Mouse (Mus musculus) cerebral cortex, adult 2 months (tissue): ENCODE measurements around the gene Olfr575.

Source experiments
- WGBS: fragments of 180-500 bp; shearing (Covaris S2); methylation state at CpG from one replicate; pipeline ENCODE4 v1.1.7; 2018; 5-methylcytosine and 5-hydroxymethylcytosine counted together

The Olfr575 gene

DNA sequence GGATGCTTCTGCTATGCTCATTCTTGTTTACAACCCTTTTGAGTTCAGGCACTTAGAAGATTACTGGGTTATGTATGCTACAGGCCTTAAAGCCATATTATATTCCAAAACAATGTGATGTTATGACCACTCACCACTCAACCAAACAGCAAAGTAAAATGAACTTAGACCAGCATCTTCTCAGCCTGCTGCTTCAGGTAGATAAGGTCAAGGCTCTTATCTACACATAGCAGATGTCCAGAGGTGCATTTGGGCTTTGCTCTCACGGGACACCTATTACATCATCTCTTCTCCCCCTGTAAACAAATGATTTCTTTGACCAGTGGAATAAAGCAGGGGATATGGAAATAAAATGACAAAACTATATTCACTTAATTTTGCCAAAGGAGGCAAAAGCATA lies at the start of gene Olfr575:
Gene Olfr575, minus strand, starts transcription at position 183 of the 400 bp plus-strand sequence.
- WGBS: 61% methylated on average over 1 of the region's 1 CpGs

DNA sequence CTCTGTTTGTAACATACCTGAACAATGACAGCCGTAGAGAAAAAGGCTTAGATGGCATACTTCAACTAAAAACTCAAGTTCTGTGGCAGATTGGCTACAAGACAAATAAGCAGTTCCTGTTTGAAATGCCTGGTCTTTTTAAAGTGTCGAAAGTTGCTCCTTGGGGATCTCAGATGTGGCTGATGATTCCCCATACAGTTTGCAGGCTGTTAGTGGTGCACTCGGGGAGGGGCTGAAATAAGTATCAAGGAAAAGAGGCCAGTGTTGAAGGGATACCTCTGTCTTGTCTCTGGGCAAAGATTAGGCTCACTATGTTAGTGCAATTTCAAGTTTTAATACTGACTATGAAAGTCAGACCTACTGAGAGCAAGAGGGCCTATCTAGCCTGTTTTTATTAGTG lies 30.6 kb upstream of the Olfr575 start, which contains the start of gene Olfr578:
Gene Olfr578, minus strand, starts transcription at position 101 of the 400 bp plus-strand sequence.
- WGBS: 80% methylated on average over 3 of the region's 3 CpGs

DNA sequence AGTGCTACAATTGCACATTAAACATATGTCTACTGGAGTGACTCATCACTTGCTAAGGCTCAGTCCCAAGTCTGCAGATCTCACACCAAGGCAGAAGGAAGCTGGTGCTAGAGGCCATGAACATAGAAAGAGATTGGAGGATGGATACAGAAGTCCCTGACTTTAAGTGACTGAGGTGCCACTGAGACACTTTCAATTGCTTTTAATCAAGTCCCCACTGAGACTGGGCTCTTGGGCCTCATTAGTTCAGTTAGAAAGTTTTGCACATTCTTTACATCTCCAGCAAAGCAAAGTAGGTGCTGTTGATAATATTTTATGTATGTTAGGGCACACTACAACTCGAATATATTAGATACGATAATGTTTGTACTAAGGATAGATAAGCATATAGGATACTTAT lies 17.3 kb upstream of the Olfr575 start, which contains the start of gene Olfr577:
Gene Olfr577, minus strand, starts transcription at position 101 of the 400 bp plus-strand sequence.
- 77% methylated on average over 2 of the region's 2 CpGs for WGBS

DNA sequence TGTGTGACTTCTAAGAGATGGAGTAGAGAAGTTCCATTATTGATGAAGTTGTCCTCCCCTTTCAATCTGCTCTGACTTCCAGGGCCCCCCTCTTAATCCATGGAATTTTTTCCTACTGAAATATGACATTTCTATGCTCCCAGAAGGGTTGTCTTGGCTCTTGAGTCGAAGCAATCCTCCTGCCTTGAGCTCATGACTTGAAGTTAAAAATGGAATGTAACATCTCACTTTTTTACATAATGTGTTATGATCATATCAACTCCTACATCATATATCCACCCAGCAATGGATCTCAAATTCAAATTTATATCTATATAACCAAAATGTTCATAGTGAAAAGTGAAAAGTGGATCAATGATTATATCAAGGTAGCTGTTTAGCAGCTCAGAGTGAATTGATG lies 15.8 kb upstream of the Olfr575 start:
- 13% methylated on average over 1 of the region's 1 CpGs for WGBS

DNA sequence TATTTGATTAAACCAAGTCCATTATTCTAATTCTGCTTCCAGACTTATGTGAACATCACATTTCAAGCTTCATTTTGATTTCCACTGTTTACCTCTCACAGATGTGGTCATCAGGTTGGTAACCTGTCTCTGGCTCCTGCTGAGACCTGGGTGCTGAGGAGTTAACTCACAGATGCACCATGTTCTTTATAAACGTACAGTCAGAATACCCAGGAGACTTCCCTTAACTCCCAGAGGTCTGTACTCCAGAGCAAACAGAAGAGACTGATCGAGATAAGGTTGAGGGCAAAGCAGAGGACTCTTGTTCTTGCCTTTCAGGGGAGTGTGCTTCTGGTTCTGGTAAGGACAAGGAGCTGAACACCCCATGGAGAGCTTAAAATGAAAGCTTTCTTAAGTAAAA lies 3.8 kb upstream of the Olfr575 start, which contains the start of gene Olfr576:
Gene Olfr576, plus strand, starts transcription at position 301 of the 400 bp plus-strand sequence.
- 61% methylated on average over 2 of the region's 2 CpGs for WGBS

DNA sequence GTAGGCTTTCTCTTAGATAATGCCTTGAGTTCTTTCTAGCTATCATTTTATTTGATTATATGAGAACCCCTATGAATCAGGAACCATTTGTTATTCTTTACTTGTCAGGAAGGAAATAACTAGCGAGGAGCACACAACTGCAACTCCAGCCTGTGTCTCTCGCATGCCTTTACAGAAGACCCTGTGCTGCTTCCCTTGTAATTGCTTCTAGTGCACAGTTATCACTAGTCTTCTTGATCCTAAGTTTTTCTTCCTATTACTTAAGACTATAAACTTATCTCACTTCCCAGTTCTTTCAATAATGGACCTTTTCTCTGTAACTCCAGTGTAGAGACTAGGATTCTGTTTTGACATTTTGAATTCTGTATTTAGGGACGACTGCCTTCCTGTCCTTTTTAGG lies 438 bp downstream of the Olfr575 start:
- 78% methylated on average over 3 of the region's 3 CpGs for WGBS

DNA sequence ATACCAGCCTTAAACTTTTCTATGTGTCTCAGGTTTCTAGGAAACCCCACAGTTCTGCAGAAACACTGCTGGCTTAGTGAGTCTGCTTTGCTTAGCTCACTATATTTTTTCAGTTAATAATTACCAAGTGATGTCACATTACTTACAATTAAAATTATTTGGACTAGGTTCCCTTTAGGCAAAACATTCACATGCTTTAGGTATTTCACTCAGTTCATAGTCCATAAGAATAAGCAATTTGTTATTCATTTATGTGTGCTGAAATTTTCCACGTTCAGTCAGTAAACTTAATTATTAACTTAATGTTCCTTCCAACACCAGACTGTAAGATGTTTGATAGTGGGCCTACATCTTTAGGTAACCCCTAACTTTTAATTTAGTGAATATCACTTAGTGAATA lies 7.8 kb downstream of the Olfr575 start:
- WGBS: 79% methylated on average over 1 of the region's 1 CpGs

DNA sequence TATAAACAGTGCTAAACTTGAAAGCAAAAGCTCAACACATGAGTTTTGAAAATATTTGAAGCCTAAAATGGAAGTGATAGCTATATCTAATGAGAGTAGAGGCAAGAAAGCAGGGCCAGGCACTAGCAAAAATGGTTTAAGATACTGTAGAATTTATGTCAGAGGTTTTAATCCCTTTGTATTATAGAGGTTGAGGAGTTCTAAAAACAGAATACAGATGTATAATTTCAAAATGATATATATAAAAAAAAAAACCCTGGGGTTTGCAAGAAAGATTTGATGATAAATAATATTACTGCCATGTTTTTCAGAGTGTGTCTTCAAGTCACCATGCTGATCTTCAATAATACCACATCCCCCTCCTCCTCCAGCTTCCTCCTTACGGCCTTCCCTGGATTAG lies 10.4 kb downstream of the Olfr575 start, which contains the start of gene Olfr574:
Gene Olfr574, plus strand, starts transcription at position 301 of the 400 bp plus-strand sequence.
- WGBS: 97% methylated on average over 1 of the region's 1 CpGs

DNA sequence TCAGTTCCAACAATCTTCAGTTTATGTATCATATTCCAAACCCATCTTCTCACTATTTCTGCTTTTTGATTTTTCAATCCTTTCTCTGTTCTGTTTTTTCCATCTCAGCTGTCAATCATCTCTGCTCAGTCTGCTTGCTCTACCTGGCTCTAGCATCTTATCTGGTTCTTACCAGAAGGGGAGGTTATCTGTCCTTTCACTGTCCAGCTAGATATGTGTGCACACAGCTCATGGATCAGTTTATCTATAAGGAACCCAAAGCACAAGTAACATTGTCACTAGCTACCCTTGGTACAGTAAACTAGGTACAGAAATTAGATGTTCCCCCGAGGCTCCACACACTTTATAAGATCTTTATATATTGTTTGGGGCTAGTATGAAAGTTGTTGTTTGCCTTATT lies 15.2 kb downstream of the Olfr575 start:
- 86% methylated on average over 1 of the region's 1 CpGs for WGBS

DNA sequence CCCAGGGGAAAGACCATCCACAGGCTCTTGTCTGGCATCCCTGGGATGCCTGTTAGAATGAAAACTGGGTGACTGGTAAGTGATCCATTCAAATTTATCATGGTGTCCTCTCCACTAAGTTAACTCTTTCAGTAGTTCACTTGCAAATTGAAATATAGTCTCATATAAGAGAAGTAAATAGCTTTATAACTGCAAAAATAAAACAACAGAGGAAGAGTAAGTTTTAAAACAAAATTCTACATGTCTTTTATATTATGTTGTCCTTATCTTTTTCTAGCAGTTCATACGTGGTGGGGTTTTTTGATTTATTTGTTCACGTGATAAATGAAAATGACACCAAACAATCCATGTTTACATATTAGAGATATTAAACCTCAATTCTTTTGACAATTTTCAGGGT lies 16.1 kb downstream of the Olfr575 start, which contains the start of gene Olfr573-ps1:
Gene Olfr573-ps1, minus strand, starts transcription at position 101 of the 400 bp plus-strand sequence.
- WGBS: 94% methylated on average over 2 of the region's 2 CpGs

DNA sequence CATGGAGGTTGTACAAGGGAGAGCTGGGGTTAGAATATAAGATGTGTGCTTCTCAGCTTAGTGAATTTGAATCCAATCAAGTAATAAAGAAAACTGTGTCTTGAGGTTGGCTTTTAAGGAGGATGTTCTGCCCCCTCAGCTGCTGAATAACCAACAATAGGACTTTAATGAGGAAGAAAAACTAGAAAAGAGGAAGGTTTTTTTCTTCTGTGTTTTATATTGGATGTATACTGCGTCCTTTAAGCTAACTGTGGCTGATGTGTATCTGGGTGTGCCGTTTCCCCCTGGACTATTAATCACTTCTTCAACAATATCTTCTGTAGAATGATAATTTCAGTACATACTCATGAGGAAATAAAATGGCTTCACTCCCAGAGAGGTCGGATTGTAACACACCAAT lies 31.5 kb downstream of the Olfr575 start:
- WGBS: 71% methylated on average over 3 of the region's 3 CpGs

DNA sequence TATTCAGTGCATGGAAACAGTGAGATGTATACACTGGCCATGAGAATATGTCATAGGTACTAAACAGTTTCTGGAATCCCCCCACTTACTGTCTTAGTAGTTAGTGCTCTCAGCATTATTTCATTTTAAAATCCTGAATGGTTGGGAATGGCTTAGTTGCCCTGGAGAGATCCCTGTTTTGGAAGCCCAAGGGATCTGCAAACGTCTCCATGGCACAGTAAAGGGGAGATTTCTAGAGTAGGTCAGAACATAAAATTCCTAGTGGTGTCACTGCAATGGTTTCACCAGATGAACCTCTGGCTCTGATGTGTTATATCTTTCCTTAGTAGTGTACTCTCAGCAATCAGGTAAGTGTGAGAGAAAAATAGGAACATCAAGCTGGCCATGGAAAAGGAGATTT lies 34.5 kb downstream of the Olfr575 start, which contains the start of gene Olfr572:
Gene Olfr572, plus strand, starts transcription at position 301 of the 400 bp plus-strand sequence.
- WGBS: 75% methylated on average over 1 of the region's 1 CpGs

DNA sequence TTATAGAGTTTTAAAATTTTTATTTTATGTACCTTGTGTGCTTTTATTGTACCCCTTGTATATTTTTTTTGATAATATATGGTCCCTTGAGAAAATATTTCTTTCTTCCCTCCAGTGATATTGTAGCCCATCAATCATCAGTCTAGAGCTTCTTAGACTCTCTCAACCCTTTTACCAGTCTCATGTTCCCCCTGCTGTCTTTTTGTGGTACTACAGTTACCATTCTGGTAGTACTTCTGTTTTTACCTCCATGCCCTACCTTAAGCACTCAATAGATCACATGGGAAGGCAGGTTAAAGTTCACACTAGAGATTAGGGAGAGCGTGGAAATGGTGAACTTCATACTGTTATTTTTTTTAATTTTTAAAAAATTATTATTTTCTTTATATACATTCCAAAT lies 38.9 kb downstream of the Olfr575 start:
- 10% methylated on average over 1 of the region's 1 CpGs for WGBS

DNA sequence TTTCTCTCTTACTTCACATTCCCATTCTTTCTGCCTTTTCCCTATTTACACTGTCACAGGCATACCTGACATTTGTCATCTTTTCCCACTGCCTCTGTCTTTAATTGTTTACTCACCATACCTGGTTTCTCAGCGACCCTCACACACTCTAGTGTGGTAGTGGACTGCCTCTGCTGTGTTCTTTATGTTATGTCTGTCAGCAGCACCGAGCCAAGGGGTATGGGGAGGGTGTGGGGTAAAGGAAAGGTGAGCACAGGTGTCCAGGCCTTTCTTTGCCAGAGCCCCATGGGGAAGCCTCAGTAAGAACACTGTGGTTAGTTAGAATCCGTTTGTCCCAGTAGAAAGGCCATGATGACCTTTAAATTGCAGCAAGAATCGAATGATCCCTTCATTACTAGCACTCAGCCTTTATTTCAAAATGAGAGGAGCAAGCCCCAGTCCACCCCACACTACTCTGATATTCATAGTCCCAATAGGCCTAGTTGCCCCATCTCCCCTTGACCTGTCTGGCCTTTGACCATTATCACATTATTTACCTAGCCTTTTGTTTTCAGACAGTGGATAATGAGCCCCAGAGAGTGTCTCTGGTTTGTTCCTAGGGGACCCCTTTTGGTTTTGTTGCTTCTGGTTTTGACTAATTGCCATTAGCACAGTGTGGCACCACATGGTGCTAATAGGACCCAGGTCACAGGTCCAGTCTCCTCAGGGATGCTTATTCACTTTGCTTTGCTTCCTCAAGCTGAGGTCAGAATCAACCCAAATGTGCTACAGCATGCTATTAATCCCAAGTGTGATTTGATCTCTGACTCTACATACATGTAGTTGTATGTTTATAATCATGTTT lies 41.3 kb downstream of the Olfr575 start, which contains the start of gene Olfr571:
Gene Olfr571, minus strand, starts transcription at position 505 of the 844 bp plus-strand sequence.
- 68% methylated on average over 4 of the region's 4 CpGs for WGBS

DNA sequence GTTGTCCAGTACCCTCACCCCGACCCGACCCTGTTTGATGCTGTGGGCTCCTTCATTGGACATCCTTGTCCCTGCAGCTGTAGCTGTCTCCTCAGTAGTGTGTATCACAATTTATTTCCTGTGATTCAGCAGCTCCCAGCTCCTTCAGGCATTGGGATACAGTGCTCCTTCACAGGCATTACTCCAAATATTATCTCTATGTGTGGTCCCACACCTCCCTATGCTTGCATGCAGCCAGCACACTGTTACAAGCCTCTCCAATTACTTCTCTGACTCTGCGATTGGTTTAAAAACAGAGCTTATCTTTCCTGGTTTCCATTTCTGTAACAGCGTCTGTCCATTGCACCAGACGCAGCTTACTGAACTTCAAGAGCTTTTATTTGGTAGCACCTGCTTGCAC lies 42.2 kb downstream of the Olfr575 start:
- WGBS: 72% methylated on average over 5 of the region's 5 CpGs

DNA sequence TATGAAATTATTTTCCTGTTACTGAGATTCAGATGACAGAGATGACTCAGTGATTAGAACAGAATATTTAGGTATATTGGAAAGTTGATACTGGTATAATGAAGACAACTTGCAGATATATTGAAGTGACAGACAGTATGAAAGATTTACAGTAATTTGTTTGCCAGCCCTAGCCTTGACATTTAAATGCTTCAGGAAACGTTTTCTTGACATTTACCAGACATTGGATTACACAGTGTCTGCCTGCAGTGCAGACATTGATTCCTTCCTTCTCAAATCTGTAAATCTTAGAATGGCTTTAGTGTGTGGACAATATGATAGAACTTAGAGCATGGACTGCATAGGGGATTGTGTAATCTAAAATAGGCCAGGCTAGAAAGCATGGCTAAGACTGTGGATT lies 43.3 kb downstream of the Olfr575 start:
- 35% methylated on average over 1 of the region's 1 CpGs for WGBS
